Mouse (Mus musculus): ENCODE measurements at regions not wholly inside any gene's neighbourhood (a gene's known extent, or its start where the extent isn't known, plus 50 kb on each side); places are given as distances from the start of the nearest gene placed in this dataset.

- ATAC-seq (ENCODE audit: insufficient number of reproducible peaks, low FRiP score, low TSS enrichment) = no peak
Measured at GRCm38 (mm10) chr1:27642118-27642517, 954.9 kb upstream of the 4931408C20Rik start.

- no peak for ATAC-seq (ENCODE audit: insufficient number of reproducible peaks, low FRiP score, low TSS enrichment)
Measured at GRCm38 (mm10) chr1:27629101-27629500, 941.8 kb upstream of the 4931408C20Rik start.

- ATAC-seq (ENCODE audit: insufficient number of reproducible peaks, low FRiP score, low TSS enrichment) = no peak
Measured at GRCm38 (mm10) chr1:27616250-27616649, 929.0 kb upstream of the 4931408C20Rik start.

- ATAC-seq (ENCODE audit: insufficient number of reproducible peaks, low FRiP score, low TSS enrichment) = no peak
Measured at GRCm38 (mm10) chr1:27608606-27609005, 921.3 kb upstream of the 4931408C20Rik start.

- ATAC-seq (ENCODE audit: insufficient number of reproducible peaks, low FRiP score, low TSS enrichment) = peak; percentile 40; the same call in 1 of the 2 replicates
Measured at GRCm38 (mm10) chr1:27578776-27579175, 891.5 kb upstream of the 4931408C20Rik start.

GRCm38 (mm10) chr1:27559426-27559825 is 872.2 kb upstream of the 4931408C20Rik start:
- ATAC-seq (ENCODE audit: insufficient number of reproducible peaks, low FRiP score, low TSS enrichment) = no peak

- no peak for ATAC-seq (ENCODE audit: insufficient number of reproducible peaks, low FRiP score, low TSS enrichment)
Measured at GRCm38 (mm10) chr1:27510787-27511395, 823.6 kb upstream of the 4931408C20Rik start.

GRCm38 (mm10) chr1:27503807-27504206 is 816.5 kb upstream of the 4931408C20Rik start:
- no peak for ATAC-seq (ENCODE audit: insufficient number of reproducible peaks, low FRiP score, low TSS enrichment)

- no peak for ATAC-seq (ENCODE audit: insufficient number of reproducible peaks, low FRiP score, low TSS enrichment)
Measured at GRCm38 (mm10) chr1:27478991-27479390, 791.7 kb upstream of the 4931408C20Rik start.

GRCm38 (mm10) chr1:27446069-27446468 is 758.8 kb upstream of the 4931408C20Rik start:
- ATAC-seq (ENCODE audit: insufficient number of reproducible peaks, low FRiP score, low TSS enrichment) = no peak
